Mouse (Mus musculus) lung, postnatal 25 days (tissue): ENCODE data around the gene Ly6g6c.
A peak's percentile ranks its signal among the peaks of the same experiment; 100 is the strongest.

Experiments
- DNase-seq: peaks from one replicate; pipeline ENCODE4 v3.0.0; 2022; ENCODE audit warnings: low spot score

Gene Ly6g6c

GRCm38 (mm10) chr17:35083929-35084497, 18.8 kb downstream of the Ly6g6c start:
- no peak for DNase-seq

- DNase-seq: no peak
Measured at GRCm38 (mm10) chr17:35085208-35085865, 20.1 kb downstream of the Ly6g6c start, which contains the start of gene Ly6g6f. Gene Ly6g6f, minus strand, starts transcription at chr17:35085610.

- DNase-seq: no peak
Measured at GRCm38 (mm10) chr17:35088151-35088550, 23.0 kb downstream of the Ly6g6c start.

- peak; percentile 95 for DNase-seq
Measured at GRCm38 (mm10) chr17:35088825-35089644, 23.8 kb downstream of the Ly6g6c start, which contains the start of gene Abhd16a. Gene Abhd16a, plus strand, starts transcription at chr17:35089263.

- DNase-seq: no peak
Measured at GRCm38 (mm10) chr17:35090166-35090932, 25.2 kb downstream of the Ly6g6c start.

- DNase-seq: peak; percentile 32
Measured at GRCm38 (mm10) chr17:35092403-35093198, 27.4 kb downstream of the Ly6g6c start.

- DNase-seq: no peak
Measured at GRCm38 (mm10) chr17:35094475-35095365, 29.5 kb downstream of the Ly6g6c start.

- DNase-seq: no peak
Measured at GRCm38 (mm10) chr17:35096597-35096996, 31.4 kb downstream of the Ly6g6c start.

- no peak for DNase-seq
Measured at GRCm38 (mm10) chr17:35097164-35097655, 32.0 kb downstream of the Ly6g6c start.

GRCm38 (mm10) chr17:35100196-35100765, 35.1 kb downstream of the Ly6g6c start:
- DNase-seq: no peak

- no peak for DNase-seq
Measured at GRCm38 (mm10) chr17:35101161-35101560, 36.0 kb downstream of the Ly6g6c start.

- DNase-seq: no peak
Measured at GRCm38 (mm10) chr17:35102299-35102698, 37.1 kb downstream of the Ly6g6c start.

- no peak for DNase-seq
Measured at GRCm38 (mm10) chr17:35103221-35103690, 38.1 kb downstream of the Ly6g6c start.

- no peak for DNase-seq
Measured at GRCm38 (mm10) chr17:35104079-35104478, 38.9 kb downstream of the Ly6g6c start.

GRCm38 (mm10) chr17:35104754-35105153, 39.6 kb downstream of the Ly6g6c start:
- DNase-seq: no peak

GRCm38 (mm10) chr17:35105740-35106389, 40.7 kb downstream of the Ly6g6c start:
- DNase-seq: peak; percentile 41

GRCm38 (mm10) chr17:35106522-35106921, 41.3 kb downstream of the Ly6g6c start:
- DNase-seq: no peak

GRCm38 (mm10) chr17:35108097-35108496, 42.9 kb downstream of the Ly6g6c start, which contains the start of gene Ly6g5c:
Gene Ly6g5c, plus strand, starts transcription at chr17:35108279.
- DNase-seq: no peak

- no peak for DNase-seq
Measured at GRCm38 (mm10) chr17:35111774-35112173, 46.6 kb downstream of the Ly6g6c start.
